Mouse (Mus musculus) midbrain, postnatal 0 days (tissue): ENCODE results near the gene Nlrp6. TPM values are rescaled to one million over a fixed set of nuclear protein-coding genes. Genes with fewer than 3 reads are reported as not detected.

Experiments
- ATAC-seq: fragments of 200-750 bp; cut with Nextera tagmentation; 2 replicates; pipeline ENCODE4 v1.8.0; 2017; ENCODE audit warnings: moderate number of reproducible peaks, mild to moderate bottlenecking, moderate TSS enrichment, moderate library complexity; ENCODE audit not compliant: low FRiP score
- DNase-seq: peaks from one replicate; pipeline ENCODE4 v3.0.0-alpha.2; 2015; ENCODE audit warnings: low spot score
- H3K27ac ChIP-seq: fragments of 300-500 bp; sonication (generic); 2 replicates; pipeline ENCODE4 v1.5.1; 2014; ENCODE audit warnings: low read depth, mild to moderate bottlenecking, low read length, mixed read lengths
- H3K27me3 ChIP-seq: fragments of 300-500 bp; sonication (generic); 2 replicates; pipeline ENCODE4 v1.6.1; 2014; ENCODE audit warnings: low read length, control low read depth, mixed read lengths; ENCODE audit not compliant: insufficient read depth
- H3K36me3 ChIP-seq: fragments of 300-500 bp; sonication (generic); 2 replicates; pipeline ENCODE4 v1.6.1; 2014; ENCODE audit warnings: low read length, control low read depth, mixed read lengths; ENCODE audit not compliant: insufficient read depth
- H3K4me1 ChIP-seq: fragments of 300-500 bp; sonication (generic); 2 replicates; pipeline ENCODE4 v1.6.1; 2014; ENCODE audit warnings: mild to moderate bottlenecking, control low read depth, antibody characterized with exemption, low read length, mixed read lengths; ENCODE audit not compliant: insufficient read depth
- H3K4me2 ChIP-seq: fragments of 300-500 bp; sonication (generic); 2 replicates; pipeline ENCODE4 v1.6.1; 2014; ENCODE audit warnings: low read depth, mild to moderate bottlenecking, low read length, mixed read lengths; ENCODE audit not compliant: poor library complexity, severe bottlenecking
- H3K4me3 ChIP-seq: fragments of 300-500 bp; sonication (generic); 2 replicates; pipeline ENCODE4 v1.5.1; 2014; ENCODE audit warnings: low read depth, mild to moderate bottlenecking, low read length, moderate library complexity
- H3K9ac ChIP-seq: fragments of 300-500 bp; sonication (generic); replicated peaks from 2 replicates; pipeline ENCODE4 v1.6.1; 2014; ENCODE audit warnings: mild to moderate bottlenecking, low read length, moderate library complexity, mixed read lengths; ENCODE audit not compliant: poor library complexity, severe bottlenecking
- H3K9me3 ChIP-seq: fragments of 300-500 bp; sonication (generic); 2 replicates; pipeline ENCODE4 v1.6.1; 2016; ENCODE audit warnings: low read length, control low read depth
- CTCF ChIP-seq: IDR thresholded peaks from 2 replicates; pipeline ENCODE4 v1.5.1; 2016; ENCODE audit warnings: antibody characterized with exemption, mild to moderate bottlenecking
- WGBS: fragments of 180-500 bp; shearing (Covaris S2); extraction: QIAGEN DNeasy Blood & Tissue Kit; methylation state at CpG from one replicate; pipeline ENCODE4 v1.1.7; 2014; 5-methylcytosine and 5-hydroxymethylcytosine counted together
- polyA plus RNA-seq: library from polyadenylated mRNA; unstranded; fragments of >200 nt; fragmentation: Nextera tagmentation; extraction: Ambion mirVana; gene quantifications from 2 replicates; pipeline ENCODE4 v1.2.1, GENCODE M21; 2015
- total RNA-seq: library from RNA; depleted of rRNA; stranded (reverse); fragments of >200 nt; gene quantifications from 2 replicates; pipeline ENCODE4 v1.2.3, GENCODE M21; 2014

The Nlrp6 gene
- total and polyA plus RNA-seq, 2 experiments from 2014 or later: 0.82 to 0.99 TPM

- WGBS: 84% methylated on average over 7 of the region's 7 CpGs
- Histone ChIP-seq H3K4me1 (no peaks in the 10 kb centered on the region), H3K9ac (no peak overlapping the region), H3K27ac (no peak overlapping the region), H3K27me3 (no peaks in the 10 kb centered on the region), H3K4me2 (no peak overlapping the region), H3K9me3 (no peaks in the 10 kb centered on the region), H3K36me3 (no peaks in the 10 kb centered on the region), H3K4me3 (no peak overlapping the region)
- peak; percentile 40 for TF ChIP-seq CTCF
- ATAC-seq (no peak), DNase-seq (no peak)
Observed at GRCm38 (mm10) chr7:140907697-140908096, 13.0 kb upstream of the Nlrp6 start.

GRCm38 (mm10) chr7:140908181-140908580, 12.5 kb upstream of the Nlrp6 start:
- DNase-seq (no peak), ATAC-seq (no peak)
- no peak overlapping the region for H3K27ac ChIP-seq
- no peaks in the 10 kb centered on the region for H3K4me1 ChIP-seq
- H3K9ac ChIP-seq: no peak overlapping the region
- H3K4me2 ChIP-seq: no peak overlapping the region
- no peak overlapping the region for H3K4me3 ChIP-seq
- no peak for TF ChIP-seq CTCF
- no peaks in the 10 kb centered on the region for H3K9me3 ChIP-seq
- no peaks in the 10 kb centered on the region for H3K36me3 ChIP-seq
- 53% methylated on average over 7 of the region's 7 CpGs for WGBS
- H3K27me3 ChIP-seq: no peaks in the 10 kb centered on the region

GRCm38 (mm10) chr7:140908634-140909107, 12.0 kb upstream of the Nlrp6 start:
- Histone ChIP-seq H3K9me3 (no peaks in the 10 kb centered on the region), H3K4me2 (peak overlapping the region; percentile 81), H3K4me1 (no peaks in the 10 kb centered on the region), H3K27me3 (no peaks in the 10 kb centered on the region), H3K9ac (peak overlapping the region; percentile 33; the same call in 1 of the 2 replicates), H3K27ac (no peak overlapping the region), H3K36me3 (no peaks in the 10 kb centered on the region), H3K4me3 (peak overlapping the region; percentile 32)
- 2% methylated on average over 19 of the region's 19 CpGs for WGBS
- DNase-seq (peak; percentile 76), ATAC-seq (peak; percentile 49; the same call in 1 of the 2 replicates)
- peak; percentile 89 for TF ChIP-seq CTCF

- Histone ChIP-seq H3K9me3 (no peaks in the 10 kb centered on the region), H3K9ac (no peak overlapping the region), H3K27ac (no peak overlapping the region), H3K36me3 (no peaks in the 10 kb centered on the region), H3K4me2 (no peak overlapping the region), H3K27me3 (no peaks in the 10 kb centered on the region), H3K4me1 (no peaks in the 10 kb centered on the region), H3K4me3 (no peak overlapping the region)
- ATAC-seq (no peak), DNase-seq (no peak)
- WGBS: 77% methylated on average over 3 of the region's 3 CpGs
- TF ChIP-seq CTCF: no peak
Observed at GRCm38 (mm10) chr7:140912293-140912692, 8.4 kb upstream of the Nlrp6 start.

GRCm38 (mm10) chr7:140912846-140913482, 7.7 kb upstream of the Nlrp6 start:
- Histone ChIP-seq H3K36me3 (no peaks in the 10 kb centered on the region), H3K4me1 (no peaks in the 10 kb centered on the region), H3K4me2 (no peak overlapping the region), H3K9ac (no peak overlapping the region), H3K27ac (no peak overlapping the region), H3K27me3 (no peaks in the 10 kb centered on the region), H3K9me3 (no peaks in the 10 kb centered on the region), H3K4me3 (no peak overlapping the region)
- ATAC-seq (no peak), DNase-seq (no peak)
- TF ChIP-seq CTCF: no peak
- 79% methylated on average over 5 of the region's 5 CpGs for WGBS

GRCm38 (mm10) chr7:140914031-140914690, 6.5 kb upstream of the Nlrp6 start:
- DNase-seq: no peak
- H3K4me2 ChIP-seq: no peak overlapping the region
- H3K4me1 ChIP-seq: no peaks in the 10 kb centered on the region
- no peak for ATAC-seq
- 87% methylated on average over 8 of the region's 8 CpGs for WGBS
- no peaks in the 10 kb centered on the region for H3K27me3 ChIP-seq
- no peak overlapping the region for H3K4me3 ChIP-seq
- H3K9ac ChIP-seq: no peak overlapping the region
- TF ChIP-seq CTCF: no peak
- no peak overlapping the region for H3K27ac ChIP-seq
- H3K9me3 ChIP-seq: no peaks in the 10 kb centered on the region
- no peaks in the 10 kb centered on the region for H3K36me3 ChIP-seq
